Mouse (Mus musculus) heart, postnatal 0 days (tissue): ENCODE data around the gene Baz1a. TPM values are rescaled to one million over a fixed set of nuclear protein-coding genes. Genes with fewer than 3 reads are reported as not detected.

Source experiments
- ATAC-seq: fragments of 200-750 bp; cut with Nextera tagmentation; 2 replicates; pipeline ENCODE4 v1.8.0; 2017; ENCODE audit warnings: low read depth, moderate number of reproducible peaks, moderate library complexity; ENCODE audit not compliant: insufficient read depth
- DNase-seq: peaks from one replicate; pipeline ENCODE4 v3.0.0-alpha.2; 2016; ENCODE audit warnings: low spot score
- H3K27ac ChIP-seq: fragments of 300-500 bp; sonication (generic); 2 replicates; pipeline ENCODE4 v1.5.1; 2014; ENCODE audit warnings: low read depth, mild to moderate bottlenecking
- H3K27me3 ChIP-seq: fragments of 300-500 bp; sonication (generic); 2 replicates; pipeline ENCODE4 v1.6.1; 2014; ENCODE audit warnings: low read length, mixed read lengths; ENCODE audit not compliant: control insufficient read depth, insufficient read depth
- H3K36me3 ChIP-seq: fragments of 300-500 bp; sonication (generic); replicated peaks from 2 replicates; pipeline ENCODE4 v1.6.1; 2014; ENCODE audit warnings: low read length, mixed read lengths; ENCODE audit not compliant: control insufficient read depth, insufficient read depth
- H3K4me1 ChIP-seq: fragments of 300-500 bp; sonication (generic); 2 replicates; pipeline ENCODE4 v1.6.1; 2014; ENCODE audit warnings: antibody characterized with exemption; ENCODE audit not compliant: control insufficient read depth, insufficient read depth
- H3K4me2 ChIP-seq: fragments of 300-500 bp; sonication (generic); 2 replicates; pipeline ENCODE4 v1.6.1; 2014; ENCODE audit warnings: low read depth, mild to moderate bottlenecking, low read length, moderate library complexity
- H3K4me3 ChIP-seq: fragments of 300-500 bp; sonication (generic); 2 replicates; pipeline ENCODE4 v1.5.1; 2014; ENCODE audit warnings: low read depth, low read length
- H3K9ac ChIP-seq: fragments of 300-500 bp; sonication (generic); replicated peaks from 2 replicates; pipeline ENCODE4 v1.6.1; 2014; ENCODE audit warnings: low read depth, low read length, mixed read lengths
- H3K9me3 ChIP-seq: fragments of 300-500 bp; sonication (generic); replicated peaks from 2 replicates; pipeline ENCODE4 v1.6.1; 2016; ENCODE audit warnings: low read length; ENCODE audit not compliant: control insufficient read depth
- CTCF ChIP-seq: IDR thresholded peaks from 2 replicates; pipeline ENCODE4 v1.5.1; 2016; ENCODE audit warnings: antibody characterized with exemption, control low read depth, low read depth
- EP300 ChIP-seq: IDR thresholded peaks from 2 replicates; pipeline ENCODE4 v1.6.1; 2016; ENCODE audit warnings: antibody characterized with exemption, low read depth
- WGBS: fragments of 180-500 bp; shearing (Covaris S2); extraction: QIAGEN DNeasy Blood & Tissue Kit; methylation state at CpG from one replicate; pipeline ENCODE4 v1.1.7; 2014; 5-methylcytosine and 5-hydroxymethylcytosine counted together
- polyA plus RNA-seq: library from polyadenylated mRNA; unstranded; fragments of >200 nt; fragmentation: Nextera tagmentation; extraction: Ambion mirVana; gene quantifications from 2 replicates; pipeline ENCODE4 v1.2.1, GENCODE M21; 2015
- total RNA-seq: library from RNA; depleted of rRNA; stranded (reverse); fragments of >200 nt; gene quantifications from 2 replicates; pipeline ENCODE4 v1.2.3, GENCODE M21; 2014; ENCODE audit warnings: low replicate concordance

The Baz1a gene
- total and polyA plus RNA-seq, 2 experiments from 2014 or later = 3.5 to 8.3 TPM

DNA sequence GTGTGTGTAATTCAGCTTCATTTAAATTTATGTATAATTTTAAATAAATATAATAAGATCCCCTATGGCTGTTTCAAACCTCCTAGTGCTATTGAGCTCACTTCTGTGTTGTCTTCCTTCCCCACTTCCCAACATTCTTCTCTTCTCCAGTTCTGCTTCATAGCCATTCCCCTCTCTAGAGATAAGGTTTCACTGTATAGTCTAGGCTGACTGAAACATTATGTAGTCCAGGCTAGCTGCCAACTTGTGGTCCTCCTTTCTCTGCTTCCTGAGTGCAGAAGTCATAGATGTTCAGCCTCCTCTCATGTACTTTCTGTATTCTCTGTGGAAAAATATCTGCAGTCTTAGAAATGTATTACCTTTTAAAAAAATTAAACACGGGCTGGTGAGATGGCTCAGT lies 136.3 kb downstream of the Baz1a start:
- H3K4me1 ChIP-seq = no peaks in the 10 kb centered on the region
- H3K36me3 ChIP-seq = no peaks in the 10 kb centered on the region
- 69% methylated on average over 1 of the region's 1 CpGs for WGBS
- H3K9ac ChIP-seq = no peak overlapping the region
- TF ChIP-seq EP300 (no peak), CTCF (no peak)
- DNase-seq (no peak), ATAC-seq (no peak)
- no peaks in the 10 kb centered on the region for H3K9me3 ChIP-seq
- no peak overlapping the region for H3K4me2 ChIP-seq
- no peaks in the 10 kb centered on the region for H3K27me3 ChIP-seq
- no peak overlapping the region for H3K4me3 ChIP-seq
- no peak overlapping the region for H3K27ac ChIP-seq

DNA sequence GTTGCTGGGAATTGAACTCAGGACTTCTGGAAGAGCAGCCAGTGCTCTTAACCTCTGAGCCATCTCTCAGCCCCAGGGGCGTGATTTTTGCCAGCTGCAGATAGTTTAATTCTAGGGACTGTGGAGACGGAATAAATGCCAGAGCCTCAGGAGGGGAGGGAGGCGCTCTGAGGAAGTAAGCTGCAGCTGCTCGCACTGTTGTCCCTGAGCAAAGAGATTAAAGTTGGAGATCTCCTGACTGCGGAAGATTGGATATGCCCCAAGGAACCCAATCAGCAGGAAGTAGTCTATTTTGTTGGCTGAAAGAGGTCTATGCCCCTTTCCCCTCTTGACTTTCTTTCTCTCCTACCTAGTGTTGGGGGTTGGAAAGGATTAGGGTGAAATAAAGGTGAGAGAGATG lies 137.3 kb downstream of the Baz1a start:
- Histone ChIP-seq H3K9me3 (no peaks in the 10 kb centered on the region), H3K9ac (no peak overlapping the region), H3K4me1 (no peaks in the 10 kb centered on the region), H3K4me2 (no peak overlapping the region), H3K4me3 (no peak overlapping the region), H3K27ac (peak overlapping the region; percentile 39; the same call in 1 of the 2 replicates), H3K27me3 (no peaks in the 10 kb centered on the region), H3K36me3 (no peaks in the 10 kb centered on the region)
- 38% methylated on average over 5 of the region's 5 CpGs for WGBS
- DNase-seq (no peak), ATAC-seq (no peak)
- TF ChIP-seq EP300 (no peak), CTCF (no peak)

DNA sequence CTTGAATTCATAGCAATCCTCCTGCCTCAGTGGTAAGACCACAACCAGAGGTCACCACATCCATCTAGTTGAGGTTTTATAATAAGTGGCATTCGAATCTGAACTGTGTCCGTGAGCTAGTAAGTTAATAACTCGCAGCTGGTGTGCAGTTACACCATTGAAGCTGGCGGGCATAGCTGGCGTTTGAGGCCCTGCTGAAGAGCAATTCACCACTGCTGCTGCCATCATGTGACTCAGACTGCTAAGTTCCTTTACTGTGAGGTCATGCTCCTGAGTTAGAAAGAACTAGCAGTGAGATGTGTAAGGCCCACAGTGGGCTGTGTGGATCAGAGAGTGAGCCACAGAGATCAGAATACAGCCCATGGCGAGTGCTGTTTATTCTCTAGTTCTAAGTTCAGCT lies 139.4 kb downstream of the Baz1a start:
- WGBS = 24% methylated on average over 6 of the region's 6 CpGs
- Histone ChIP-seq H3K27me3 (no peaks in the 10 kb centered on the region), H3K4me1 (no peaks in the 10 kb centered on the region), H3K4me2 (no peak overlapping the region), H3K4me3 (no peak overlapping the region), H3K9me3 (no peaks in the 10 kb centered on the region), H3K27ac (peak overlapping the region; percentile 86), H3K9ac (no peak overlapping the region), H3K36me3 (no peaks in the 10 kb centered on the region)
- TF ChIP-seq CTCF (no peak), EP300 (no peak)
- DNase-seq (peak; percentile 93), ATAC-seq (peak; percentile 96)

DNA sequence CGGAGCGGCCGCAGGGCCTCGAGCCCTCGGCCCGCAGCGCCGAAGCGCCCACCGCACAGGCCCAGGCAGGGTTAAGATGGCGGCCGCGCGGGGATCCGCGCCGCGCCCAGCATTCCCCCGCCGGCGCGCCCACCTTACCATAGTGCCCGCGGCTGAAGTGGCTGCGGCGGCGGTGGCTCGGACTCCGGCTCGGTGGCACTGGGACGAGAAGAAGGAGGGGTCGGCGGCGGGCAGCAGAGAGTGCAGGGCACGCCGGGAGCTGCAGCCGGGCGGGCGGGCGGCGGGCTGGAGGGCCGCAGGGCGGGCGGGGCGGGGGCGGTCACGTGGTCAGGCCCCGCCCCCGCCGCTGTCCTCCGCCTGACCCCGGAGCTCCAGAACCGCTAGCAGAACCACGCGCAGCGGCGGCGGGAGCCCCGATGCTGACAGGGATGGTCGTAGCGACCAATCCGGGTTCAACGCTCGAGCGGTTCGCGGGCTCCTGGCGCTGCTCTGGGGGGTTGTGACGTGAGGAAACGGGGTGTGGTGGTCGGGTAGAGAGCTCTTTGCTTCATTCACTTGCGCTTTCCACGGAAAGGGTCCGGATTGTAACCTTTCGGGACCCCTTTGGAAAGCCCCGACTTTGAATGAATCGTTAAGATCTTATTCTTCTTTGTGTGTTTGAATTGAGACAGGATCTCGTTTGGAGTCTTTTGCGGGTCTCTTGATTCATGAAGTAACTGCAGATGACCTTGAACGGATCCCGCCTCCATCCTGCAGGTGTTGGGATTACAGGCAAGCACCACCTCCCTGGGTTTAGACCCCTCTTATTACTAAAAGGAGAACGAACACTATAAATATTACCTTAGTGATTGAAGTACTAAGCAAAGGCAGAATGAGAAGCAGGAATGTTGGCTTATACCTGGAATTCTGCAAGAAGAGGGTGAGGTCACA lies 151.3 kb downstream of the Baz1a start, which contains the start of gene Cfl2:
Gene Cfl2, minus strand, starts transcription at position 272 of the 930 bp plus-strand sequence.
- Histone ChIP-seq H3K4me3 (peak within 1 kb of the TSS; percentile 81), H3K27ac (peak within 1 kb of the TSS; percentile 99), H3K36me3 (peaks cover 14% of the 10 kb centered on the region), H3K4me2 (peak within 1 kb of the TSS; percentile 62), H3K4me1 (peaks cover 6% of the 10 kb centered on the region; the same call in 1 of the 2 replicates), H3K27me3 (no peaks in the 10 kb centered on the region), H3K9me3 (no peaks in the 10 kb centered on the region), H3K9ac (peak within 1 kb of the TSS; percentile 97)
- WGBS = under 1% methylated on average over 63 of the region's 82 CpGs
- peak; percentile 92 for ATAC-seq
- TF ChIP-seq CTCF (peak; percentile 16; the same call in 1 of the 2 replicates), EP300 (no peak; the same call in 1 of the 2 replicates)
- DNase-seq = peak; percentile 77

DNA sequence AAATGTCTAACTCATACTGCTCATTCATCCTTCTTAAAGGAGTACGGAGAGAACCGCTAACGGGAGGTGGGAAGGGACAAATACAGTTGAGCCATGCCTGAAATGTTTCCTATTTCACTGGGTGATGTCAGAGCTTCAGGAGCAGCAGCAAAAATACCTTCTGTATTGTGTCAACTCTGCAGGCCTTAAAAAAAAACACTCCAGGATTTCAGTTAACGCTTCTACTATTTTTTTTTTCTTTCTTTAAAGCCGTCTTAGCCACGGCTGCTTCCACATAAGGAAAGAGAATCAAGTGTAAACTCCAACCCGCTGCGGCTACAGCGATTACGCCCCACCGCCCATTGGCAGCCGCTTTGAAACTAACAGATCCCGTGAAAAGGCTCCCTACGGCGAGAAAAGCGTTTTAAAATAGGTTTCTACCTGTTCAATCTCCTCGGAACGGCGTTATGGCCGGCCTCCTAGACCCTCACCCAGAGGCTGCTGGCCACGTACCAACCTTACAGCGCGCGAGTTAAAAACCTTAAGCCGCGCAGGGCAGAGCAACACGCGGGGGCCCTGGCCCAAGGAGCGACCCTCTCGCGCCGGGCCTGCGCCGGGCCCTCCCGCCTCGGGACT lies 152.1 kb downstream of the Baz1a start:
- under 1% methylated on average over 36 of the region's 36 CpGs for WGBS
- H3K27me3 ChIP-seq = no peaks in the 10 kb centered on the region
- TF ChIP-seq EP300 = no peak
- H3K9me3 ChIP-seq = no peaks in the 10 kb centered on the region
- ATAC-seq (peak; percentile 47), DNase-seq (peak; percentile 91)
- peaks cover 19% of the 10 kb centered on the region for H3K36me3 ChIP-seq
- peaks cover 9% of the 10 kb centered on the region; the same call in 1 of the 2 replicates for H3K4me1 ChIP-seq
- H3K4me3 ChIP-seq = peak overlapping the region; percentile 81
- H3K9ac ChIP-seq = peak overlapping the region; percentile 97
- H3K4me2 ChIP-seq = peak overlapping the region; percentile 62
- H3K27ac ChIP-seq = peak overlapping the region; percentile 99
